Mouse (Mus musculus): ENCODE data around the gene Zdhhc14. TPM values are rescaled to one million over a fixed set of nuclear protein-coding genes. Genes with fewer than 3 reads are reported as not detected.

Zdhhc14 gene
- polyA plus RNA-seq, 1 experiment from 2014 or later, result 1.6 TPM

GRCm38 (mm10) chr17:5713141-5713540, 220.8 kb downstream of the Zdhhc14 start:
- no peak for ATAC-seq (replicated peaks; ENCODE audit: insufficient number of reproducible peaks, low FRiP score, low TSS enrichment)
- no peak overlapping the region for H3K4me2 ChIP-seq
- WGBS (ENCODE audit: insufficient replicate concordance), result 61% methylated on average over 3 of the region's 3 CpGs
- H3K4me1 ChIP-seq (ENCODE audit: control insufficient read depth, insufficient read depth, low read length), result peaks cover 17% of the 10 kb centered on the region
- no peak overlapping the region for H3K27ac ChIP-seq (ENCODE audit: low read depth, low read length)
- H3K9ac ChIP-seq (ENCODE audit: low read depth, low read length), result no peak overlapping the region
- H3K27me3 ChIP-seq (ENCODE audit: control insufficient read depth, insufficient read depth, low read length), result no peaks in the 10 kb centered on the region
- H3K36me3 ChIP-seq (ENCODE audit: control insufficient read depth, insufficient read depth, low read length), result no peaks in the 10 kb centered on the region
- H3K4me3 ChIP-seq (ENCODE audit: low read depth, low read length), result no peak overlapping the region
- no peaks in the 10 kb centered on the region for H3K9me3 ChIP-seq (replicated peaks; ENCODE audit: control insufficient read depth, low read length)

GRCm38 (mm10) chr17:5716912-5717311, 224.6 kb downstream of the Zdhhc14 start:
- H3K27me3 ChIP-seq (ENCODE audit: control insufficient read depth, insufficient read depth, low read length), result no peaks in the 10 kb centered on the region
- no peak overlapping the region for H3K4me3 ChIP-seq (ENCODE audit: low read depth, low read length)
- H3K9me3 ChIP-seq (replicated peaks; ENCODE audit: control insufficient read depth, low read length), result no peaks in the 10 kb centered on the region
- H3K4me2 ChIP-seq, result no peak overlapping the region
- no peaks in the 10 kb centered on the region for H3K36me3 ChIP-seq (ENCODE audit: control insufficient read depth, insufficient read depth, low read length)
- ATAC-seq (replicated peaks; ENCODE audit: insufficient number of reproducible peaks, low FRiP score, low TSS enrichment), result no peak
- no peak overlapping the region for H3K27ac ChIP-seq (ENCODE audit: low read depth, low read length)
- 80% methylated on average over 4 of the region's 4 CpGs for WGBS (ENCODE audit: insufficient replicate concordance)
- H3K9ac ChIP-seq (ENCODE audit: low read depth, low read length), result no peak overlapping the region
- peaks cover 3% of the 10 kb centered on the region; the same call in 1 of the 2 replicates for H3K4me1 ChIP-seq (ENCODE audit: control insufficient read depth, insufficient read depth, low read length)

- H3K4me1 ChIP-seq (ENCODE audit: control insufficient read depth, insufficient read depth, low read length), result peaks cover 4% of the 10 kb centered on the region; the same call in 1 of the 2 replicates
- WGBS (ENCODE audit: insufficient replicate concordance), result 75% methylated on average over 7 of the region's 7 CpGs
- ATAC-seq (replicated peaks; ENCODE audit: insufficient number of reproducible peaks, low FRiP score, low TSS enrichment), result no peak
These were observed 226.5 kb downstream of the Zdhhc14 start for GRCm38 (mm10) chr17:5718768-5719387.

GRCm38 (mm10) chr17:5722802-5723201, 230.4 kb downstream of the Zdhhc14 start:
- Histone ChIP-seq H3K4me1 (ENCODE audit: control insufficient read depth, insufficient read depth, low read length) (0 out of 2 replicates have a peak, but pooled peaks cover 2% of the 10 kb centered on the region), H3K27me3 (ENCODE audit: control insufficient read depth, insufficient read depth, low read length) (no peaks in the 10 kb centered on the region), H3K27ac (ENCODE audit: low read depth, low read length) (no peak overlapping the region), H3K36me3 (ENCODE audit: control insufficient read depth, insufficient read depth, low read length) (no peaks in the 10 kb centered on the region), H3K9ac (ENCODE audit: low read depth, low read length) (no peak overlapping the region), H3K4me2 (no peak overlapping the region), H3K4me3 (ENCODE audit: low read depth, low read length) (no peak overlapping the region), H3K9me3 (replicated peaks; ENCODE audit: control insufficient read depth, low read length) (no peaks in the 10 kb centered on the region)
- WGBS (ENCODE audit: insufficient replicate concordance), result 82% methylated on average over 2 of the region's 2 CpGs
- no peak for ATAC-seq (replicated peaks; ENCODE audit: insufficient number of reproducible peaks, low FRiP score, low TSS enrichment)

More at GRCm38 (mm10) chr17:5718768-5719387, 226.5 kb downstream of the Zdhhc14 start:
- Histone ChIP-seq H3K9me3 (replicated peaks; ENCODE audit: control insufficient read depth, low read length) (no peaks in the 10 kb centered on the region), H3K36me3 (ENCODE audit: control insufficient read depth, insufficient read depth, low read length) (no peaks in the 10 kb centered on the region), H3K9ac (ENCODE audit: low read depth, low read length) (no peak overlapping the region), H3K4me2 (no peak overlapping the region), H3K27me3 (ENCODE audit: control insufficient read depth, insufficient read depth, low read length) (no peaks in the 10 kb centered on the region), H3K4me3 (ENCODE audit: low read depth, low read length) (no peak overlapping the region), H3K27ac (ENCODE audit: low read depth, low read length) (no peak overlapping the region)

- H3K4me1 ChIP-seq (ENCODE audit: control insufficient read depth, insufficient read depth, low read length), result 0 out of 2 replicates have a peak, but pooled peaks cover 2% of the 10 kb centered on the region
- no peak overlapping the region for H3K4me3 ChIP-seq (ENCODE audit: low read depth, low read length)
- H3K36me3 ChIP-seq (ENCODE audit: control insufficient read depth, insufficient read depth, low read length), result no peaks in the 10 kb centered on the region
- WGBS (ENCODE audit: insufficient replicate concordance), result 57% methylated on average over 10 of the region's 10 CpGs
- no peaks in the 10 kb centered on the region for H3K27me3 ChIP-seq (ENCODE audit: control insufficient read depth, insufficient read depth, low read length)
- H3K9me3 ChIP-seq (replicated peaks; ENCODE audit: control insufficient read depth, low read length), result no peaks in the 10 kb centered on the region
- no peak overlapping the region for H3K4me2 ChIP-seq
- ATAC-seq (replicated peaks; ENCODE audit: insufficient number of reproducible peaks, low FRiP score, low TSS enrichment), result no peak
- no peak overlapping the region for H3K9ac ChIP-seq (ENCODE audit: low read depth, low read length)
- H3K27ac ChIP-seq (ENCODE audit: low read depth, low read length), result no peak overlapping the region
These were observed 231.3 kb downstream of the Zdhhc14 start for GRCm38 (mm10) chr17:5723601-5724189.

- no peaks in the 10 kb centered on the region for H3K9me3 ChIP-seq (replicated peaks; ENCODE audit: control insufficient read depth, low read length)
- H3K4me1 ChIP-seq (ENCODE audit: control insufficient read depth, insufficient read depth, low read length), result no peaks in the 10 kb centered on the region
- ATAC-seq (replicated peaks; ENCODE audit: insufficient number of reproducible peaks, low FRiP score, low TSS enrichment), result no peak
- no peak overlapping the region for H3K4me2 ChIP-seq
- H3K9ac ChIP-seq (ENCODE audit: low read depth, low read length), result no peak overlapping the region
- H3K4me3 ChIP-seq (ENCODE audit: low read depth, low read length), result no peak overlapping the region
- WGBS (ENCODE audit: insufficient replicate concordance), result 52% methylated on average over 4 of the region's 4 CpGs
- H3K27ac ChIP-seq (ENCODE audit: low read depth, low read length), result no peak overlapping the region
- H3K36me3 ChIP-seq (ENCODE audit: control insufficient read depth, insufficient read depth, low read length), result no peaks in the 10 kb centered on the region
- H3K27me3 ChIP-seq (ENCODE audit: control insufficient read depth, insufficient read depth, low read length), result no peaks in the 10 kb centered on the region
These were observed 237.3 kb downstream of the Zdhhc14 start for GRCm38 (mm10) chr17:5729587-5730125.

- 81% methylated on average over 5 of the region's 5 CpGs for WGBS (ENCODE audit: insufficient replicate concordance)
- Histone ChIP-seq H3K9me3 (replicated peaks; ENCODE audit: control insufficient read depth, low read length) (no peaks in the 10 kb centered on the region), H3K9ac (ENCODE audit: low read depth, low read length) (no peak overlapping the region), H3K4me3 (ENCODE audit: low read depth, low read length) (no peak overlapping the region), H3K27ac (ENCODE audit: low read depth, low read length) (no peak overlapping the region), H3K4me2 (no peak overlapping the region), H3K27me3 (ENCODE audit: control insufficient read depth, insufficient read depth, low read length) (no peaks in the 10 kb centered on the region), H3K4me1 (ENCODE audit: control insufficient read depth, insufficient read depth, low read length) (no peaks in the 10 kb centered on the region), H3K36me3 (ENCODE audit: control insufficient read depth, insufficient read depth, low read length) (no peaks in the 10 kb centered on the region)
- no peak for ATAC-seq (replicated peaks; ENCODE audit: insufficient number of reproducible peaks, low FRiP score, low TSS enrichment)
These were observed 238.2 kb downstream of the Zdhhc14 start for GRCm38 (mm10) chr17:5730538-5730937.

GRCm38 (mm10) chr17:5733400-5733799, 241.0 kb downstream of the Zdhhc14 start:
- Histone ChIP-seq H3K4me3 (ENCODE audit: low read depth, low read length) (no peak overlapping the region), H3K27ac (ENCODE audit: low read depth, low read length) (no peak overlapping the region), H3K9ac (ENCODE audit: low read depth, low read length) (no peak overlapping the region), H3K36me3 (ENCODE audit: control insufficient read depth, insufficient read depth, low read length) (no peaks in the 10 kb centered on the region), H3K9me3 (replicated peaks; ENCODE audit: control insufficient read depth, low read length) (no peaks in the 10 kb centered on the region), H3K4me2 (no peak overlapping the region), H3K4me1 (ENCODE audit: control insufficient read depth, insufficient read depth, low read length) (no peaks in the 10 kb centered on the region), H3K27me3 (ENCODE audit: control insufficient read depth, insufficient read depth, low read length) (no peaks in the 10 kb centered on the region)
- WGBS (ENCODE audit: insufficient replicate concordance), result 20% methylated on average over 7 of the region's 7 CpGs
- no peak for ATAC-seq (replicated peaks; ENCODE audit: insufficient number of reproducible peaks, low FRiP score, low TSS enrichment)

Data from heart, embryonic 11.5 days (tissue).